Mouse (Mus musculus): ENCODE measurements at regions not wholly inside any gene's neighbourhood (a gene's known extent, or its start where the extent isn't known, plus 50 kb on each side); places are given as distances from the start of the nearest gene placed in this dataset.

GRCm38 (mm10) chr9:120709146-120709655 lies 138.0 kb downstream of the Rpl14 start:
- ATAC-seq (ENCODE audit: extremely low read depth, insufficient number of reproducible peaks, low FRiP score, poor library complexity, severe bottlenecking) = no peak

- no peak for ATAC-seq (ENCODE audit: extremely low read depth, insufficient number of reproducible peaks, low FRiP score, poor library complexity, severe bottlenecking)
Measured at GRCm38 (mm10) chr9:120712987-120713386, 141.7 kb downstream of the Rpl14 start.

GRCm38 (mm10) chr9:120715665-120716121 lies 144.4 kb downstream of the Rpl14 start:
- no peak for ATAC-seq (ENCODE audit: extremely low read depth, insufficient number of reproducible peaks, low FRiP score, poor library complexity, severe bottlenecking)

- no peak for ATAC-seq (ENCODE audit: extremely low read depth, insufficient number of reproducible peaks, low FRiP score, poor library complexity, severe bottlenecking)
Measured at GRCm38 (mm10) chr9:120718812-120719211, 147.6 kb downstream of the Rpl14 start.

- ATAC-seq (ENCODE audit: extremely low read depth, insufficient number of reproducible peaks, low FRiP score, poor library complexity, severe bottlenecking) = no peak
Measured at GRCm38 (mm10) chr9:120721451-120722123, 150.3 kb downstream of the Rpl14 start.

GRCm38 (mm10) chr9:120723026-120723425 lies 151.8 kb downstream of the Rpl14 start:
- ATAC-seq (ENCODE audit: extremely low read depth, insufficient number of reproducible peaks, low FRiP score, poor library complexity, severe bottlenecking) = no peak

- ATAC-seq (ENCODE audit: extremely low read depth, insufficient number of reproducible peaks, low FRiP score, poor library complexity, severe bottlenecking) = no peak
Measured at GRCm38 (mm10) chr9:120731952-120732622, 160.8 kb downstream of the Rpl14 start.

- no peak for ATAC-seq (ENCODE audit: extremely low read depth, insufficient number of reproducible peaks, low FRiP score, poor library complexity, severe bottlenecking)
Measured at GRCm38 (mm10) chr9:120732650-120733293, 161.5 kb downstream of the Rpl14 start.

GRCm38 (mm10) chr9:120733681-120734465 lies 162.6 kb downstream of the Rpl14 start:
- no peak for ATAC-seq (ENCODE audit: extremely low read depth, insufficient number of reproducible peaks, low FRiP score, poor library complexity, severe bottlenecking)

- ATAC-seq (ENCODE audit: extremely low read depth, insufficient number of reproducible peaks, low FRiP score, poor library complexity, severe bottlenecking) = no peak
Measured at GRCm38 (mm10) chr9:120735217-120735616, 164.0 kb downstream of the Rpl14 start.

- no peak for ATAC-seq (ENCODE audit: extremely low read depth, insufficient number of reproducible peaks, low FRiP score, poor library complexity, severe bottlenecking)
Measured at GRCm38 (mm10) chr9:120737956-120738355, 166.7 kb downstream of the Rpl14 start.

- no peak for ATAC-seq (ENCODE audit: extremely low read depth, insufficient number of reproducible peaks, low FRiP score, poor library complexity, severe bottlenecking)
Measured at GRCm38 (mm10) chr9:120739199-120739952, 168.1 kb downstream of the Rpl14 start.

- ATAC-seq (ENCODE audit: extremely low read depth, insufficient number of reproducible peaks, low FRiP score, poor library complexity, severe bottlenecking) = no peak
Measured at GRCm38 (mm10) chr9:120739953-120740524, 168.8 kb downstream of the Rpl14 start.

GRCm38 (mm10) chr9:120741521-120741920 lies 170.3 kb downstream of the Rpl14 start:
- no peak for ATAC-seq (ENCODE audit: extremely low read depth, insufficient number of reproducible peaks, low FRiP score, poor library complexity, severe bottlenecking)

GRCm38 (mm10) chr9:120743455-120743854 lies 172.2 kb downstream of the Rpl14 start:
- ATAC-seq (ENCODE audit: extremely low read depth, insufficient number of reproducible peaks, low FRiP score, poor library complexity, severe bottlenecking) = no peak

- ATAC-seq (ENCODE audit: extremely low read depth, insufficient number of reproducible peaks, low FRiP score, poor library complexity, severe bottlenecking) = no peak
Measured at GRCm38 (mm10) chr9:120745674-120746073, 174.4 kb downstream of the Rpl14 start.

- ATAC-seq (ENCODE audit: extremely low read depth, insufficient number of reproducible peaks, low FRiP score, poor library complexity, severe bottlenecking) = no peak
Measured at GRCm38 (mm10) chr9:120750820-120751219, 178.2 kb upstream of the Ctnnb1 start.

Data from neutrophil, adult 5-6 weeks (primary cell).